Mouse (Mus musculus): ENCODE measurements around the gene Pygm. TPM values are rescaled to one million over a fixed set of nuclear protein-coding genes. Genes with fewer than 3 reads are reported as not detected.

The Pygm gene
- polyA plus RNA-seq (2014; fragmentation: Illumina TruSeq; extraction: RNeasy Lipid Tissue Mini Kit (QIAGEN cat#74804); ENCODE audit: low read depth, low replicate concordance), result 971 TPM

DNA sequence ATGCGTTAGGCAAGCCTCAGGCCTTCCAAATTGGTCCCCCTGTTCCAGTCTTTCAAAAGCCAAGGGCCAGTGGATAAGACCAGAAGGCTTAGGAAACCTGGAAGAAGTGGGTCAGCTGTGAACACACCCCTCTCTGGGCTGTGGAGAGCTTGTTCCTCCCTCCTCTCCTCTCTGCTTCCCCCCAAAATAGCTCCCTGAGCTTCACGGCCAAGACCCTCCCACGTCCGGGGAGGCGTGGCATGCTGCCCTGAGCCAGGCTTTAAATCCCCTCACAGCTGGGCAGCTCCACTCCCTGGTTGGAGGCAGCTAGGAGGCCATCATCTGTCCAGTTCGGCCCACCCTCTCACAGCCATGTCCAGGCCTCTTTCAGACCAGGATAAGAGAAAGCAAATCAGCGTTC lies at the start of gene Pygm:
Gene Pygm, plus strand, starts transcription at position 272 of the 400 bp plus-strand sequence.

DNA sequence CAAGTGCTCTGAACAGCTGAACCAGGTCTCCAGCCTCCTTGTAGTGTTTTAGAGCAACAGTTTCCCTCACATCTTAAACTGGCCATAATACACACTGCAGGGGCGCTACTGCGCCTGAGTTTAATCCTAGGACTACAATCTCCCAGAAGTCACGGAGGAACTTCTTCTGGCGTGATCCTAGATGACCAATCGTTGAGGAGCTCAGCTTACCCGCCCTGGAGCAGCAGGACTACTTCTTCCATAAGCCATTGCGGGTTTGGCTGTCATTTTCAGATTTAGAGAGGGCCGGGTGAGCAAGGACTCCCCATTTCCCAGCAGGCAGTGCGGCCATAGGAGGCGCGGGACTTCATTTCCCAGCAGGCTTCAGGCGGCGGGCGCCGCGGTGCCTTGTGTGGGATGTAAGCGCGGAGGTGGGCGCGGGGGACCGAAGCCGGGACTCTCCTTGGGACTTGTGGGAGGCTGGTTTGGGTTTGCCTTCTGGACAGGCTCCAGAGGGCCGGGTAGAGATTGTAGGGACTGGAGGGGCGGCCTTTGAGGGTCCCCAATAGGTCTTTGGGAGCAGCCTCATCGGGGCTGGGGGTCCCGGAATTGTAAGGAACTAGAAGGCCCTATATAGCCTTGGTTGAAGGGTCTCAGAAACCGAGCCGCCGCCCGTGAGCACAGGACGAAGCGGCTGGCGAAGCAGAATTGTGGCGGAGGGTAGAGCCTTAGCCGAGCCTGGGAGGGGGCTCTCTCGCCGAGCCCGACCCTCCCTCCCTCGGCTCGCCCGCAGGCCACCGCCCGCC lies 49.3 kb upstream of the Pygm start, which contains the start of gene Men1:
Gene Men1, plus strand, starts transcription at position 307 of the 785 bp plus-strand sequence.

DNA sequence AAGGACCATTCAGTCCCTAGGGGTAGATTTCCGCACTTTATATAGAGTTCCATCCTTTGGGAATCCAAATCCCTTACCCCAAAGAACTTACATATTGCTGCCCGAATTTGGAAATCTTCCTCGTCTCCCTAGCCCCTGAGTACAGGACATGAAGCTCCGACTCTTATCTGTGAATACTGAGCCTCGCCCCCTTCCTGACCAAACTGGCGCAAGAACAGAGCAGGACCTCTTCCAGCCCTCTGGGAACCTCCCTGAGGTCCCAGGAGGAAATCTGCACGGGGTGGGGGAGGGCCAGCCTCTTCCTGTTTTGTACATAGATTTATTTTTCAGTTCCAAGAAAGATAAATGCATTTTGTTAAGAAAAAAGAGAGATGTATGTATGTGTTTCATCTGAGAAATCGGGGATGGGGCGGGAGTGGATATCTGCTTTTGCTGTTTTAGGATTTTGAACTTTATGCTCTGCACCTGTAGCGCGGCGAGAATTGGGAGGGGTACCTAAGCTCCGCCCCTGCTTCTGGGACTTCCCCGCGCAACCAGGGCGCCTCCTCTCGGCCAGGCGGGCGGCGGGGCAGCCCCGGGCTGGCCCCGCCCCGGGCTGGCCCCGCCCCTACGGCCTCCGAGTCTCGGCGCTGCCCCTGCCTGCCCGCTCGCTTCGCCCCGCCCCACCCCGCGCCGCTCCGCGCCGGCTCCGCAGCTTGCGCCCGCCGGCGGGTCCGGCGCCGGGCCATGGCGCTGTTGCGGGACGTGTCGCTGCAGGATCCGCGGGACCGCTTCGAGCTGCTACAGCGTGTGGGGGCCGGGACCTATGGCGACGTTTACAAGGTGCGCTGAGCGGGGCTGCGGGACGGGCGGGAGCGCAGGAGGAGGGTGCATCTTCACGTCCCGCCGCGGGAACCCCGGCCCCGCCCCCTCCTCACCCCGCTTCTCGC lies 43.4 kb upstream of the Pygm start, which contains the start of gene Map4k2:
Gene Map4k2, plus strand, starts transcription at position 612 of the 929 bp plus-strand sequence.

DNA sequence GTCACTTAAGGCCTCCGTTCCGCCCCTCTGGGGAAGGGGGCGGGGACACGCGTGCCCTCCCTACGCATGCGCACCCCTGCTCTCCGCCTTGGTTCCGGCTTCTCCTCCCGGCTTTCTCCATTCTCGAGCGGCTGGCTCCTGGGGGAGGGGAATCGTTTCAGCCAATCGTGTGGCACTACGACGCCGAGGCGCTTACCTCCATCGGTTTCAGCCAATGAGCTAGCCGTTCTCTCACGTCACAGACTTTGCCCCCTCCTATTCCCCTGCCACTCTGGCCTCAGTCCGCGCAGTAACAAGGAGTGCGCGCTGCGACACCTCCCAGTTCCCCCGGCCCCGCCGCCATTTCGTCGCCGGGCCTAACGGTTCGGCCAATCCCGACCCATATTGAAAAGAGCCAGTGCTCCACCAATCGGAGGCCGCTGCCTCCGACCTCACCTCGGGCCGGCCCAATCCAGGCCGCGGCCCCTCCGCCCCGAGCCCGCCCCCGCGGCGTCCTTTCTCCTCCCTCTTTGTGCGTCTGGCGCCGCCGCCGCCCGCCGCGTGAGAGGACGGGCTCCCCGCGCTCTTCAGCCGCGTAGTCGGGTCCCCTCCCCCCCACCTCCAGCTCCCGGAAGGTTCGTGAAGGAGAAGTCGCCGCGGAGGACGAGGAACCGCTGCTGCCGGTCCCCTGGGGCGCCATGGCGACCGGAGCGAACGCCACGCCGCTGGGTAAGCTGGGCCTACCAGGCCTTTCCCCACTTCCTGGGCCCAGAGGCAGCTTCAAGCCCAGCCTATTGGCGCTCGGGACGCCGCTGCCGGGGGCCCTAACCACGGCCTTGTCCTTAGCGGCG lies 20.6 kb upstream of the Pygm start, which contains the start of gene Sf1:
Gene Sf1, plus strand, starts transcription at position 280 of the 830 bp plus-strand sequence.

DNA sequence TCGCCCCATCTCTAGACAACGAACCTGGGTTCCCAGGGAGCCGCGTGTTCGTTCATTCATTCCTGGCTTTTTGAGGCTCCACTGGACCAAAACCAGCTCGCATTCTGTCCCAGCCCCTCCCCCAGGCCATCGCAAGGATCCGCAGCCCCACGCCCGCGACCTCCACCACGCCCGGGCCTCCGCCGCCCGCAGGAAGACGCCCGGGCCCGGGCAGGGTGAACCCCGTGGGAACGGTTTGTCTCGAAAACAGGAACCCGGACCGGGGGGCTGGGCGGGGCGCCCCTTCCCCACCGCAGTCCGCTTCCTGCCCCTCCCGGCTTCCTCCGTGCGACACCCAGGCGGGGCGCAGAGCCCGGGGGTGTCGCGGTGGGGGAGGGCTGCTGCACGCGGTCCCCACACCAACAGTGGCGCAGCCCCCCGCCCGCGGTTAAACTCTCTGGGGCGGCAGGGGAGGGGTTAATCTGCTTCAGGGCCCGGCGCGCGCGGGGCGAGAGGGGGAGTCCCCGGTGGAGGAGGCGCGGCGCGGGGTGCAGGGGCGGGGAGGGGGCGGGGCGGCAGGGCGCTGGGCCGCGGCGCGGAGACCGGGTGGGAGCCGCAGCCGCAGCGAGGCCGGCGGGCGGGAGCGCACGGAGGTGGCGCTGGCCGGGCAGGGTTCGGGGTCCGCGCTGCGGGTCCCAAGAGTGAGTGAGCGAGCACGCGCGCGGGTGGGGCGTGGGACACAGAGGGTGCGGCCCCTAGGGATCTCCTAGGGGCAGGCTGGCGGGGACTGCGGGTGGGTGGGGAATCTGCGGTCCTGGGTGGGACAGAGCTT lies 15.3 kb downstream of the Pygm start, which contains the start of gene Rasgrp2:
Gene Rasgrp2, plus strand, starts transcription at position 56 of the 811 bp plus-strand sequence.

DNA sequence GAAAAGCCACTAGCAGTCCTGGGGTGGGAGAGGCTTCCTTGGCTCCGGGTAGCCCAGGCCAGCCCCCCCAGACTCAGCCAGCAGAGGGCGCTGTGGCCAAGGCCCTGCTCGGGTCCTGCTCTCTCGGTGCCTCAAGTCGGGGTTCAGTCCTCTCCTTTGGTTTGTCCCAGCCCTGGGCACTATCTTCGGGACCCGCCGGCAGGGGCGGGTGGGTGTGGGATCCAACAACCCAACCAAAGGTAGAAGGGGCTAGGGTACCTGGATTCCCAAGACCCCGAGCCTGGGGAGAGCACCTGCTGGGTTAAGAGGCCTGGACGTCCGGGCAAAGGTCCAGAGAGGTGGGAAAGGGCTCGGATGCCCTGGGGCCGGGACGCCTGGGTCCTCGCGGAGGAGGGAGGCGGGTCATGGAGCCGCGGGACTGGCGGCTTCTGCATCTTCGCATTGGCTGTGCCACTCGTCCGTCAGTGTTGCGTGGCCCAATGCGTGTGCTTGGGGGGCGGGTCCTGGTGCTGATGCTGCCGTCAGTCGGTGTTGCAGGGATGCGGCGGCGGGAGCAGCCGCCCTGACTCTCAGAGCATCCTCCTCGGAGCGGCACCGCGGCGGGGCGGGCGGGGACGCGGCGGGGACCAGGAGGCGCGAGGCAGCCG lies 34.2 kb downstream of the Pygm start, which contains the start of gene Nrxn2:
Gene Nrxn2, plus strand, starts transcription at position 499 of the 647 bp plus-strand sequence.

Other genes with a start within 250 kb of the Pygm start
- 0.92 TPM for gene Batf2, start 243.4 kb upstream of the Pygm start, polyA plus RNA-seq (2014; fragmentation: Illumina TruSeq; extraction: RNeasy Lipid Tissue Mini Kit (QIAGEN cat#74804); ENCODE audit: low read depth, low replicate concordance)
- 55.0 TPM for gene Arl2, start 242.9 kb upstream of the Pygm start, polyA plus RNA-seq (2014; fragmentation: Illumina TruSeq; extraction: RNeasy Lipid Tissue Mini Kit (QIAGEN cat#74804); ENCODE audit: low read depth, low replicate concordance)
- gene Majin, start 200.0 kb upstream of the Pygm start, polyA plus RNA-seq (2014; fragmentation: Illumina TruSeq; extraction: RNeasy Lipid Tissue Mini Kit (QIAGEN cat#74804); ENCODE audit: low read depth, low replicate concordance), result not detected
- gene Gpha2, start 158.0 kb upstream of the Pygm start, polyA plus RNA-seq (2014; fragmentation: Illumina TruSeq; extraction: RNeasy Lipid Tissue Mini Kit (QIAGEN cat#74804); ENCODE audit: low read depth, low replicate concordance), result not detected
- gene Ppp2r5b, start 148.5 kb upstream of the Pygm start, polyA plus RNA-seq (2014; fragmentation: Illumina TruSeq; extraction: RNeasy Lipid Tissue Mini Kit (QIAGEN cat#74804); ENCODE audit: low read depth, low replicate concordance), result 33.6 TPM
- 15.8 TPM for gene Atg2a, start 142.7 kb upstream of the Pygm start, polyA plus RNA-seq (2014; fragmentation: Illumina TruSeq; extraction: RNeasy Lipid Tissue Mini Kit (QIAGEN cat#74804); ENCODE audit: low read depth, low replicate concordance)
- 57.4 TPM for gene Ehd1, start 107.7 kb upstream of the Pygm start, polyA plus RNA-seq (2014; fragmentation: Illumina TruSeq; extraction: RNeasy Lipid Tissue Mini Kit (QIAGEN cat#74804); ENCODE audit: low read depth, low replicate concordance)
- 12.6 TPM for gene Cdc42bpg, start 77.9 kb upstream of the Pygm start, polyA plus RNA-seq (2014; fragmentation: Illumina TruSeq; extraction: RNeasy Lipid Tissue Mini Kit (QIAGEN cat#74804); ENCODE audit: low read depth, low replicate concordance)
- gene Men1, start 49.4 kb upstream of the Pygm start, polyA plus RNA-seq (2014; fragmentation: Illumina TruSeq; extraction: RNeasy Lipid Tissue Mini Kit (QIAGEN cat#74804); ENCODE audit: low read depth, low replicate concordance), result 12.5 TPM
- 54.9 TPM for gene Map4k2, start 43.3 kb upstream of the Pygm start, polyA plus RNA-seq (2014; fragmentation: Illumina TruSeq; extraction: RNeasy Lipid Tissue Mini Kit (QIAGEN cat#74804); ENCODE audit: low read depth, low replicate concordance)
- 122 TPM for gene Sf1, start 20.7 kb upstream of the Pygm start, polyA plus RNA-seq (2014; fragmentation: Illumina TruSeq; extraction: RNeasy Lipid Tissue Mini Kit (QIAGEN cat#74804); ENCODE audit: low read depth, low replicate concordance)
- 54.6 TPM for gene Rasgrp2, start 14.9 kb downstream of the Pygm start, polyA plus RNA-seq (2014; fragmentation: Illumina TruSeq; extraction: RNeasy Lipid Tissue Mini Kit (QIAGEN cat#74804); ENCODE audit: low read depth, low replicate concordance)
- gene Nrxn2, start 34.3 kb downstream of the Pygm start, polyA plus RNA-seq (2014; fragmentation: Illumina TruSeq; extraction: RNeasy Lipid Tissue Mini Kit (QIAGEN cat#74804); ENCODE audit: low read depth, low replicate concordance), result 2.9 TPM
- not detected for gene Slc22a12, start 158.6 kb downstream of the Pygm start, polyA plus RNA-seq (2014; fragmentation: Illumina TruSeq; extraction: RNeasy Lipid Tissue Mini Kit (QIAGEN cat#74804); ENCODE audit: low read depth, low replicate concordance)